Mouse (Mus musculus): ENCODE data around the gene Gstcd. TPM values are rescaled to one million over a fixed set of nuclear protein-coding genes. Genes with fewer than 3 reads are reported as not detected.

Gstcd gene
- total and polyA plus RNA-seq, 3 experiments: 11.8 to 59.9 (median 24.7) TPM

- ATAC-seq (ENCODE audit: extremely low read depth, insufficient number of reproducible peaks, low FRiP score, poor library complexity, severe bottlenecking): no peak
Observed at GRCm38 (mm10) chr3:133075560-133075959, 16.3 kb downstream of the Gstcd start.

GRCm38 (mm10) chr3:133052068-133052467 is 39.8 kb downstream of the Gstcd start:
- H3K9me3 ChIP-seq (replicated peaks): no peaks in the 10 kb centered on the region
- no peak overlapping the region for H3K4me3 ChIP-seq (ENCODE audit: low read depth, low read length)
- H3K4me1 ChIP-seq (ENCODE audit: insufficient read depth, low read depth, low read length): no peaks in the 10 kb centered on the region
- ATAC-seq (ENCODE audit: extremely low read depth, insufficient number of reproducible peaks, low FRiP score, poor library complexity, severe bottlenecking) (no peak), DNase-seq (ENCODE audit: low spot score) (no peak)
- peaks cover 50% of the 10 kb centered on the region for H3K36me3 ChIP-seq (replicated peaks)
- H3K27me3 ChIP-seq (ENCODE audit: insufficient read depth, low read length): no peaks in the 10 kb centered on the region
- no peak for TF ChIP-seq TAL1 (conservative IDR thresholded peaks at IDR 0.05; ENCODE audit: low read depth, low read length)
- TF ChIP-seq GATA1 (IDR thresholded peaks at IDR 0.05; ENCODE audit: borderline replicate concordance, low read length): no peak
- TF ChIP-seq GATA2 (IDR thresholded peaks at IDR 0.05; ENCODE audit: borderline replicate concordance, low read depth, low read length): no peak
- TF ChIP-seq CTCF (IDR thresholded peaks at IDR 0.05; ENCODE audit: low read depth, low read length): no peak
- TF ChIP-seq POLR2AphosphoS5 (IDR thresholded peaks at IDR 0.05; ENCODE audit: insufficient replicate concordance, low read depth, low read length): no peak

More at GRCm38 (mm10) chr3:133075560-133075959, 16.3 kb downstream of the Gstcd start:
- H3K36me3 ChIP-seq (replicated peaks): peaks cover 69% of the 10 kb centered on the region
- no peak for DNase-seq (ENCODE audit: low spot score)
- H3K9me3 ChIP-seq (replicated peaks): no peaks in the 10 kb centered on the region
- H3K27me3 ChIP-seq (ENCODE audit: insufficient read depth, low read length): no peaks in the 10 kb centered on the region
- H3K4me1 ChIP-seq (ENCODE audit: insufficient read depth, low read depth, low read length): no peaks in the 10 kb centered on the region
- TF ChIP-seq GATA2 (IDR thresholded peaks at IDR 0.05; ENCODE audit: borderline replicate concordance, low read depth, low read length) (no peak), TAL1 (conservative IDR thresholded peaks at IDR 0.05; ENCODE audit: low read depth, low read length) (no peak), GATA1 (IDR thresholded peaks at IDR 0.05; ENCODE audit: borderline replicate concordance, low read length) (no peak), POLR2AphosphoS5 (IDR thresholded peaks at IDR 0.05; ENCODE audit: insufficient replicate concordance, low read depth, low read length) (no peak), CTCF (IDR thresholded peaks at IDR 0.05; ENCODE audit: low read depth, low read length) (no peak)
- no peak overlapping the region for H3K4me3 ChIP-seq (ENCODE audit: low read depth, low read length)

GRCm38 (mm10) chr3:133033145-133033755 is 58.6 kb downstream of the Gstcd start:
- Histone ChIP-seq H3K4me1 (ENCODE audit: insufficient read depth, low read depth, low read length) (0 out of 2 replicates have a peak, but pooled peaks cover 3% of the 10 kb centered on the region), H3K27me3 (ENCODE audit: insufficient read depth, low read length) (no peaks in the 10 kb centered on the region), H3K4me3 (ENCODE audit: low read depth, low read length) (no peak overlapping the region), H3K36me3 (replicated peaks) (peaks cover 45% of the 10 kb centered on the region), H3K9me3 (replicated peaks) (no peaks in the 10 kb centered on the region)
- DNase-seq (ENCODE audit: low spot score): no peak
- no peak for ATAC-seq (ENCODE audit: extremely low read depth, insufficient number of reproducible peaks, low FRiP score, poor library complexity, severe bottlenecking)
- TF ChIP-seq GATA1 (IDR thresholded peaks at IDR 0.05; ENCODE audit: borderline replicate concordance, low read length) (no peak), GATA2 (IDR thresholded peaks at IDR 0.05; ENCODE audit: borderline replicate concordance, low read depth, low read length) (no peak), POLR2AphosphoS5 (IDR thresholded peaks at IDR 0.05; ENCODE audit: insufficient replicate concordance, low read depth, low read length) (no peak), CTCF (IDR thresholded peaks at IDR 0.05; ENCODE audit: low read depth, low read length) (no peak), TAL1 (conservative IDR thresholded peaks at IDR 0.05; ENCODE audit: low read depth, low read length) (no peak)

DNA sequence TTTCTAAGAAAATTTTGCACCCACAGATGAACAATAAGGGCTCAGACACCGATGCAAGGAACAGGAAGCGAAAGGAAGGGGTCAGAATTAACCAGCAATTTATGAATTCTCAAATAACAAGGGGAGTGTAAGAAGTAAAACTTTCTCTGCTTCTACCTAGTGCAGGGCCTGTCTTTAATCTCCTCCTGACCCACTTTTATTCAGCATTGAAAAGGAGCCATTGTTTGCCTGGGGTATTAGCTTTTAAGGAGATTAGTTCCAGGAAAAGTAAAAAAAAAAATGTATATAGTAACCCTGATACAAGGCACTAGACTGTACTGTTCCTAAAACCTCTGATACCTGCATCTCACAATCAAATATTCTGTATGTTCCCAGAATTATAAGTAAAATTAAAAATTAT is 64.9 kb downstream of the Gstcd start:
- peaks cover 49% of the 10 kb centered on the region for H3K36me3 ChIP-seq (replicated peaks)
- H3K27me3 ChIP-seq (ENCODE audit: insufficient read depth, low read length): no peaks in the 10 kb centered on the region
- DNase-seq (ENCODE audit: low spot score) (no peak), ATAC-seq (ENCODE audit: extremely low read depth, insufficient number of reproducible peaks, low FRiP score, poor library complexity, severe bottlenecking) (no peak)
- H3K4me1 ChIP-seq (ENCODE audit: insufficient read depth, low read depth, low read length): no peaks in the 10 kb centered on the region
- TF ChIP-seq POLR2AphosphoS5 (IDR thresholded peaks at IDR 0.05; ENCODE audit: insufficient replicate concordance, low read depth, low read length) (no peak), CTCF (IDR thresholded peaks at IDR 0.05; ENCODE audit: low read depth, low read length) (no peak), GATA2 (IDR thresholded peaks at IDR 0.05; ENCODE audit: borderline replicate concordance, low read depth, low read length) (no peak), GATA1 (IDR thresholded peaks at IDR 0.05; ENCODE audit: borderline replicate concordance, low read length) (no peak), TAL1 (conservative IDR thresholded peaks at IDR 0.05; ENCODE audit: low read depth, low read length) (no peak)
- no peak overlapping the region for H3K4me3 ChIP-seq (ENCODE audit: low read depth, low read length)
- H3K9me3 ChIP-seq (replicated peaks): no peaks in the 10 kb centered on the region

- no peaks in the 10 kb centered on the region for H3K9me3 ChIP-seq (replicated peaks)
- no peak for ATAC-seq (ENCODE audit: extremely low read depth, insufficient number of reproducible peaks, low FRiP score, poor library complexity, severe bottlenecking)
- no peaks in the 10 kb centered on the region for H3K4me1 ChIP-seq (ENCODE audit: insufficient read depth, low read depth, low read length)
- no peak for DNase-seq (ENCODE audit: low spot score)
- TF ChIP-seq TAL1 (conservative IDR thresholded peaks at IDR 0.05; ENCODE audit: low read depth, low read length) (no peak), GATA2 (IDR thresholded peaks at IDR 0.05; ENCODE audit: borderline replicate concordance, low read depth, low read length) (no peak), CTCF (IDR thresholded peaks at IDR 0.05; ENCODE audit: low read depth, low read length) (no peak), GATA1 (IDR thresholded peaks at IDR 0.05; ENCODE audit: borderline replicate concordance, low read length) (no peak), POLR2AphosphoS5 (IDR thresholded peaks at IDR 0.05; ENCODE audit: insufficient replicate concordance, low read depth, low read length) (no peak)
- no peak overlapping the region for H3K4me3 ChIP-seq (ENCODE audit: low read depth, low read length)
- H3K27me3 ChIP-seq (ENCODE audit: insufficient read depth, low read length): no peaks in the 10 kb centered on the region
- peaks cover 45% of the 10 kb centered on the region for H3K36me3 ChIP-seq (replicated peaks)
Observed at GRCm38 (mm10) chr3:133007250-133007649, 84.6 kb downstream of the Gstcd start.

- no peaks in the 10 kb centered on the region for H3K9me3 ChIP-seq (replicated peaks)
Observed at GRCm38 (mm10) chr3:132996299-132996698, 95.5 kb downstream of the Gstcd start.

More at GRCm38 (mm10) chr3:132996299-132996698, 95.5 kb downstream of the Gstcd start:
- peaks cover 50% of the 10 kb centered on the region for H3K36me3 ChIP-seq (replicated peaks)
- TF ChIP-seq CTCF (IDR thresholded peaks at IDR 0.05; ENCODE audit: low read depth, low read length): no peak
- TF ChIP-seq TAL1 (conservative IDR thresholded peaks at IDR 0.05; ENCODE audit: low read depth, low read length): no peak
- H3K27me3 ChIP-seq (ENCODE audit: insufficient read depth, low read length): no peaks in the 10 kb centered on the region
- DNase-seq (ENCODE audit: low spot score) (no peak), ATAC-seq (ENCODE audit: extremely low read depth, insufficient number of reproducible peaks, low FRiP score, poor library complexity, severe bottlenecking) (no peak)
- H3K4me1 ChIP-seq (ENCODE audit: insufficient read depth, low read depth, low read length): no peaks in the 10 kb centered on the region
- H3K4me3 ChIP-seq (ENCODE audit: low read depth, low read length): no peak overlapping the region

Measured in G1E (cell line).